Comparison of ENCODE assay signal across 18 mouse cellular contexts in genomic region chr2:115883520-115883919, GRCm38 (mm10).
DNase-seq lines count a peak whose midpoint lies in the region; ATAC-seq lines count a peak whose summit lies in the region.
"Had no signal": no experiment of that assay in that cellular context is flagged by ENCODE, and none has a peak within 500 bp of the region (broad histone marks: within the 10 kb centered on the region; RNA-seq: fewer than 3 reads in every experiment).

No protein-coding gene starts in this region.

- H3K27me3 ChIP-seq in hindbrain, embryonic 10.5 days (ENCODE audit: insufficient read depth, poor library complexity, severe bottlenecking), result no peaks in the 10 kb centered on the region
- no peaks in the 10 kb centered on the region for H3K27me3 ChIP-seq in hindbrain, embryonic 16.5 days (replicated peaks; ENCODE audit: control insufficient read depth, insufficient read depth, low read length)
- H3K27me3 ChIP-seq in neural tube, embryonic 12.5 days (replicated peaks), result no peaks in the 10 kb centered on the region
- no peaks in the 10 kb centered on the region for H3K27me3 ChIP-seq in midbrain, embryonic 16.5 days (ENCODE audit: control insufficient read depth, insufficient read depth, low read depth, low read length)

- no peaks in the 10 kb centered on the region for H3K9me3 ChIP-seq in hindbrain, embryonic 10.5 days
- no peaks in the 10 kb centered on the region for H3K9me3 ChIP-seq in hindbrain, embryonic 16.5 days (ENCODE audit: control insufficient read depth, low read length)
- no peaks in the 10 kb centered on the region for H3K9me3 ChIP-seq in neural tube, embryonic 12.5 days
- H3K9me3 ChIP-seq in midbrain, embryonic 16.5 days (replicated peaks; ENCODE audit: control insufficient read depth, low read length, poor library complexity, severe bottlenecking), result no peaks in the 10 kb centered on the region

- WGBS in hindbrain, embryonic 10.5 days, result 58% methylated on average over 10 of the region's 10 CpGs
- WGBS in hindbrain, embryonic 16.5 days, result 48% methylated on average over 10 of the region's 10 CpGs
- WGBS in neural tube, embryonic 12.5 days, result 50% methylated on average over 10 of the region's 10 CpGs
- 62% methylated on average over 10 of the region's 10 CpGs for WGBS in midbrain, embryonic 16.5 days

- no peak overlapping the region for H3K9ac ChIP-seq in hindbrain, embryonic 16.5 days (ENCODE audit: low read depth, low read length)
- H3K9ac ChIP-seq in neural tube, embryonic 12.5 days, result no peak overlapping the region
- H3K9ac ChIP-seq in midbrain, embryonic 16.5 days (ENCODE audit: low read depth, low read length), result no peak overlapping the region
- H3K9ac ChIP-seq: liver, postnatal 0 days had no signal

- ATAC-seq in hindbrain, embryonic 16.5 days, result no peak
- ATAC-seq in neural tube, embryonic 12.5 days (ENCODE audit: low FRiP score, low read depth), result peak; percentile 18; the same call in 1 of the 2 replicates
- ATAC-seq in midbrain, embryonic 16.5 days, result peak; percentile 55; the same call in 1 of the 2 replicates
- ATAC-seq: liver, postnatal 0 days had no signal

- no peak overlapping the region for H3K4me3 ChIP-seq in hindbrain, embryonic 10.5 days
- H3K4me3 ChIP-seq in hindbrain, embryonic 16.5 days (ENCODE audit: low read length), result no peak overlapping the region
- H3K4me3 ChIP-seq in neural tube, embryonic 12.5 days, result no peak overlapping the region
- no peak overlapping the region for H3K4me3 ChIP-seq in midbrain, embryonic 16.5 days (ENCODE audit: low read depth, low read length)
- H3K4me3 ChIP-seq: myocyte had no signal

- peaks cover 49% of the 10 kb centered on the region for H3K4me1 ChIP-seq in hindbrain, embryonic 10.5 days (replicated peaks)
- peaks cover 6% of the 10 kb centered on the region for H3K4me1 ChIP-seq in hindbrain, embryonic 16.5 days (ENCODE audit: control insufficient read depth, insufficient read depth, low read depth, low read length)
- H3K4me1 ChIP-seq in neural tube, embryonic 12.5 days, result peaks cover 20% of the 10 kb centered on the region; the same call in 1 of the 2 replicates
- peaks cover 13% of the 10 kb centered on the region for H3K4me1 ChIP-seq in midbrain, embryonic 16.5 days (ENCODE audit: control insufficient read depth, insufficient read depth, low read length)

- DNase-seq in hindbrain, embryonic 10.5 days (ENCODE audit: low spot score), result no peak
- DNase-seq in neural tube, embryonic 10.5 days (ENCODE audit: extremely low spot score, low spot score), result no peak
- DNase-seq in spleen, postnatal 14 days (ENCODE audit: low spot score in 2 of 2), result no peak
- no peak for DNase-seq in adrenal gland, adult 8-10 months
- DNase-seq: adrenal gland, postnatal 10 days; cerebellum, adult 9-11 months; heart, postnatal 10 days; kidney, adult 9 months; kidney, postnatal 36 days; left cerebral cortex, postnatal 4 days; liver, postnatal 0 days; lung, postnatal 10 days; right cerebral cortex, adult 18-20 months had no signal

- H3K4me2 ChIP-seq in hindbrain, embryonic 16.5 days (ENCODE audit: low read length), result no peak overlapping the region
- no peak overlapping the region for H3K4me2 ChIP-seq in neural tube, embryonic 12.5 days (replicated peaks)
- no peak overlapping the region for H3K4me2 ChIP-seq in midbrain, embryonic 16.5 days (ENCODE audit: low read length)
- H3K4me2 ChIP-seq: heart, embryonic 11.5 days had no signal

- H3K27ac ChIP-seq in hindbrain, embryonic 10.5 days, result 0 out of 2 replicates have a peak overlapping the region, but pooled peaks have one; percentile 8
- H3K27ac ChIP-seq in hindbrain, embryonic 16.5 days (ENCODE audit: low read depth, low read length), result no peak overlapping the region
- H3K27ac ChIP-seq in neural tube, embryonic 12.5 days, result no peak overlapping the region
- no peak overlapping the region; the same call in 1 of the 2 replicates for H3K27ac ChIP-seq in midbrain, embryonic 16.5 days (ENCODE audit: low read length)

- peaks cover 14% of the 10 kb centered on the region; the same call in 1 of the 2 replicates for H3K36me3 ChIP-seq in hindbrain, embryonic 10.5 days
- no peaks in the 10 kb centered on the region for H3K36me3 ChIP-seq in hindbrain, embryonic 16.5 days (ENCODE audit: control insufficient read depth, insufficient read depth, low read length)
- H3K36me3 ChIP-seq in neural tube, embryonic 12.5 days, result peaks cover 3% of the 10 kb centered on the region
- no peaks in the 10 kb centered on the region for H3K36me3 ChIP-seq in midbrain, embryonic 16.5 days (ENCODE audit: control insufficient read depth, insufficient read depth, low read length)
